Mouse (Mus musculus) liver, postnatal 0 days (tissue): ENCODE data around the gene Cysrt1. TPM values are rescaled to one million over a fixed set of nuclear protein-coding genes. Genes with fewer than 3 reads are reported as not detected.
A peak's percentile ranks its signal among the peaks of the same experiment; 100 is the strongest.

ENCODE experiments used
- ATAC-seq: fragments of 200-750 bp; cut with Nextera tagmentation; 2 replicates; pipeline ENCODE4 v1.8.0; 2017; ENCODE audit warnings: mild to moderate bottlenecking, moderate library complexity
- DNase-seq: peaks from one replicate; pipeline ENCODE4 v3.0.0-alpha.2; 2016
- H3K27ac ChIP-seq: fragments of 300-500 bp; sonication (generic); 2 replicates; pipeline ENCODE4 v1.5.1; 2014; ENCODE audit warnings: antibody characterized with exemption, moderate library complexity, mild to moderate bottlenecking, low read depth
- H3K27me3 ChIP-seq: fragments of 300-500 bp; sonication (generic); 2 replicates; pipeline ENCODE4 v1.6.1; 2014; ENCODE audit warnings: low read length, control low read depth, mixed read lengths; ENCODE audit not compliant: insufficient read depth
- H3K36me3 ChIP-seq: fragments of 300-500 bp; sonication (generic); replicated peaks from 2 replicates; pipeline ENCODE4 v1.6.1; 2014; ENCODE audit warnings: mild to moderate bottlenecking, control low read depth, low read length, moderate library complexity, mixed read lengths; ENCODE audit not compliant: insufficient read depth
- H3K4me1 ChIP-seq: fragments of 300-500 bp; sonication (generic); 2 replicates; pipeline ENCODE4 v1.6.1; 2014; ENCODE audit warnings: antibody characterized with exemption, mild to moderate bottlenecking, control low read depth; ENCODE audit not compliant: insufficient read depth
- H3K4me2 ChIP-seq: fragments of 300-500 bp; sonication (generic); 2 replicates; pipeline ENCODE4 v1.6.1; 2014; ENCODE audit warnings: low read depth, mild to moderate bottlenecking, low read length, moderate library complexity, mixed read lengths
- H3K4me3 ChIP-seq: fragments of 300-500 bp; sonication (generic); 2 replicates; pipeline ENCODE4 v1.5.1; 2014; ENCODE audit warnings: low read depth, low read length
- H3K9ac ChIP-seq: fragments of 300-500 bp; sonication (generic); replicated peaks from 2 replicates; pipeline ENCODE4 v1.6.1; 2014; ENCODE audit warnings: mild to moderate bottlenecking, moderate library complexity
- H3K9me3 ChIP-seq: fragments of 300-500 bp; sonication (generic); 2 replicates; pipeline ENCODE4 v1.6.1; 2016; ENCODE audit warnings: mild to moderate bottlenecking, control low read depth, low read length, mixed read lengths
- CTCF ChIP-seq: sonication (generic); IDR thresholded peaks from 2 replicates; pipeline ENCODE4 v1.5.1; 2016; ENCODE audit warnings: antibody characterized with exemption, low read depth
- EP300 ChIP-seq: IDR thresholded peaks from 2 replicates; pipeline ENCODE4 v1.6.1; 2016; ENCODE audit warnings: antibody characterized with exemption, low read depth, mild to moderate bottlenecking
- WGBS: fragments of 180-500 bp; shearing (Covaris S2); extraction: QIAGEN DNeasy Blood & Tissue Kit; methylation state at CpG from one replicate; pipeline ENCODE4 v1.1.7; 2014; ENCODE audit not compliant: insufficient replicate concordance; 5-methylcytosine and 5-hydroxymethylcytosine counted together
- polyA plus RNA-seq: library from polyadenylated mRNA; unstranded; fragments of >200 nt; fragmentation: Nextera tagmentation; extraction: Ambion mirVana; gene quantifications from 2 replicates; pipeline ENCODE4 v1.2.1, GENCODE M21; 2015

The Cysrt1 gene
- polyA plus RNA-seq, result not detected in 2 replicates

DNA sequence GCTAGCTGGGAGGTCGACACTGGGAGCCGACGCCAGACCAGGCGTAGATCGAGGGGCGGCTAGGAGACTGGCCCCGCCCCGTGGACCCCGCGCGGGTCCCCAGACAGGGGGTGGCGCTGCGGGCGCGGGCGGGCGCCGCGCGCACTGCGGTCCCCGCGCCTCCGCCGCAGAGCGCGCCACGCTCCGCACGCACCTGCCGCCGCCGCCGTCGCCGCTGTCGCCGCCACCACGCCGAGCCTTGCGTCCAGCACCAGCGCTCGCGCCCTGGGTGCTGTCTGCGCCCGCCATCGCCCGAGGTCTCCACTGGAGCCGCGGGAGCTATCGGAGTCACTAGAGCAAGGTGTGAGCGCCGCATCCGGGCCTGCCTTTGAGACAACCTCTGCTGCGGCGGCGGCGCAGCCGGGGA, at the start of gene Cysrt1, which contains the start of gene Rnf208:
Gene Cysrt1 (minus strand): TSS at position 352 of the 406 bp plus-strand sequence.
Gene Rnf208 (plus strand): TSS at position 155 of the 406 bp plus-strand sequence.
- Histone ChIP-seq H3K27me3 (peaks cover 26% of the 10 kb centered on the region), H3K4me1 (peaks cover 23% of the 10 kb centered on the region), H3K27ac (no peak within 1 kb of the TSS), H3K9me3 (no peaks in the 10 kb centered on the region), H3K36me3 (0 out of 2 replicates have a peak, but pooled peaks cover under 1% of the 10 kb centered on the region), H3K4me3 (peak within 1 kb of the TSS; percentile 47), H3K4me2 (peak within 1 kb of the TSS; percentile 78), H3K9ac (no peak within 1 kb of the TSS; the same call in 1 of the 2 replicates)
- 2% methylated on average over 26 of the region's 59 CpGs for WGBS
- TF ChIP-seq CTCF (no peak), EP300 (no peak)
- ATAC-seq (no peak), DNase-seq (no peak)

- peaks cover 49% of the 10 kb centered on the region for H3K27me3 ChIP-seq
- no peak overlapping the region for H3K9ac ChIP-seq
- 9% methylated on average over 31 of the region's 32 CpGs for WGBS
- H3K4me1 ChIP-seq, result peaks cover 12% of the 10 kb centered on the region
- H3K36me3 ChIP-seq, result no peaks in the 10 kb centered on the region
- TF ChIP-seq EP300 (no peak), CTCF (no peak)
- H3K4me2 ChIP-seq, result no peak overlapping the region; the same call in 1 of the 2 replicates
- no peak for ATAC-seq
- no peaks in the 10 kb centered on the region for H3K9me3 ChIP-seq
- H3K4me3 ChIP-seq, result peak overlapping the region; percentile 36
- DNase-seq, result no peak
- H3K27ac ChIP-seq, result no peak overlapping the region
These were observed 49.2 kb upstream of the Cysrt1 start for GRCm38 (mm10) chr2:25291184-25292053.

GRCm38 (mm10) chr2:25290816-25291130, 48.5 kb upstream of the Cysrt1 start:
- no peaks in the 10 kb centered on the region for H3K36me3 ChIP-seq
- no peak for DNase-seq
- no peak overlapping the region for H3K9ac ChIP-seq
- ATAC-seq, result no peak
- H3K4me3 ChIP-seq, result no peak overlapping the region
- H3K27ac ChIP-seq, result no peak overlapping the region
- H3K4me2 ChIP-seq, result no peak overlapping the region
- peaks cover 12% of the 10 kb centered on the region for H3K4me1 ChIP-seq
- H3K27me3 ChIP-seq, result peaks cover 49% of the 10 kb centered on the region
- H3K9me3 ChIP-seq, result no peaks in the 10 kb centered on the region
- WGBS, result 3% methylated on average over 18 of the region's 18 CpGs
- TF ChIP-seq CTCF (no peak), EP300 (no peak)

DNA sequence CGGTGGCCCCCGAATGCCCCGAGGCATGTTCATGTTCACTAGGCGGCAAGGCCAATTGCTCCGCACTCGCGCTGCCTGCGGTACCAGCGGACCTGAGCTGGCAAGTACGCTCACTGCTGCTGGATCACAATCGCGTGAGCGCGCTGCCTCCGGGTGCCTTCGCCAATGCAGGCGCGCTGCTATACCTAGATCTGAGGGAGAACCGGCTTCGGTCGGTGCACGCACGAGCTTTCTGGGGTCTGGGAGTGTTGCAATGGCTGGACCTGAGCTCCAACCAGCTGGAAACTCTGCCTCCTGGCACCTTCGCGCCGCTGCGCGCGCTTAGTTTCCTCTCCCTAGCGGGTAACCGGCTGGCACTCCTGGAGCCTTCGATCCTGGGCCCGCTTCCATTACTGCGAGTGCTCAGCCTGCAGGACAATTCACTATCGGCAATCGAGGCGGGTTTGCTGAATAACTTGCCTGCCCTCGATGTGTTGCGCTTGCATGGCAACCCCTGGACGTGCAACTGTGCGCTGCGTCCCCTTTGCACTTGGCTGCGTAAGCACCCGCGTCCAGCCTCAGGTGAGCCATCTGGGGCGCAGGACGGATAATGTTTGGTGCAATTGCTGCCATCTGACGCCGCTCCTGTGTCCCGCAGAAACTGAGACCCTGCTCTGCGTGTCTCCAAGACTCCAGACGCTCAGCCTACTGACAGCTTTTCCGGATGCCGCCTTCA, 48.0 kb upstream of the Cysrt1 start:
- TF ChIP-seq CTCF (no peak), EP300 (no peak)
- H3K4me3 ChIP-seq, result no peak overlapping the region
- H3K9me3 ChIP-seq, result no peaks in the 10 kb centered on the region
- H3K27ac ChIP-seq, result no peak overlapping the region
- H3K4me2 ChIP-seq, result 0 out of 2 replicates have a peak overlapping the region, but pooled peaks have one; percentile 7
- H3K4me1 ChIP-seq, result peaks cover 12% of the 10 kb centered on the region
- ATAC-seq, result no peak
- H3K9ac ChIP-seq, result no peak overlapping the region
- WGBS, result 3% methylated on average over 54 of the region's 54 CpGs
- peaks cover 3% of the 10 kb centered on the region; the same call in 1 of the 2 replicates for H3K36me3 ChIP-seq
- peaks cover 49% of the 10 kb centered on the region for H3K27me3 ChIP-seq
- DNase-seq, result no peak

- peaks cover 12% of the 10 kb centered on the region for H3K4me1 ChIP-seq
- H3K9me3 ChIP-seq, result no peaks in the 10 kb centered on the region
- H3K36me3 ChIP-seq, result peaks cover 8% of the 10 kb centered on the region
- peaks cover 49% of the 10 kb centered on the region for H3K27me3 ChIP-seq
- H3K9ac ChIP-seq, result no peak within 1 kb of the TSS
- no peak for DNase-seq
- 11% methylated on average over 11 of the region's 11 CpGs for WGBS
- 0 out of 2 replicates have a peak within 1 kb of the TSS, but pooled peaks have one; percentile 7 for H3K4me2 ChIP-seq
- no peak for ATAC-seq
- no peak for TF ChIP-seq CTCF
- TF ChIP-seq EP300, result no peak
- H3K27ac ChIP-seq, result no peak within 1 kb of the TSS
- no peak within 1 kb of the TSS for H3K4me3 ChIP-seq
These were observed 47.4 kb upstream of the Cysrt1 start, which contains the start of gene Lrrc26 for GRCm38 (mm10) chr2:25289651-25290050. Gene Lrrc26 (plus strand): TSS chr2:25289915.

- Histone ChIP-seq H3K4me3 (no peak overlapping the region), H3K4me2 (no peak overlapping the region), H3K9me3 (no peaks in the 10 kb centered on the region), H3K4me1 (peaks cover 12% of the 10 kb centered on the region), H3K27ac (no peak overlapping the region), H3K27me3 (peaks cover 49% of the 10 kb centered on the region), H3K36me3 (peaks cover 14% of the 10 kb centered on the region), H3K9ac (no peak overlapping the region)
- WGBS, result 62% methylated on average over 7 of the region's 7 CpGs
- DNase-seq (no peak), ATAC-seq (no peak)
- TF ChIP-seq CTCF (no peak), EP300 (no peak)
These were observed 46.6 kb upstream of the Cysrt1 start for GRCm38 (mm10) chr2:25288734-25289345.
